Mouse (Mus musculus): ENCODE measurements at regions not wholly inside any gene's neighbourhood (a gene's known extent, or its start where the extent isn't known, plus 50 kb on each side); places are given as distances from the start of the nearest gene placed in this dataset.

GRCm38 (mm10) chr9:115623948-115624347 is 285.3 kb upstream of the Gadl1 start:
- TF ChIP-seq CTCF (IDR thresholded peaks at IDR 0.05; ENCODE audit: insufficient read depth, low read length) = 0 out of 2 replicates have a peak, but pooled peaks have one; percentile 15
- no peak for TF ChIP-seq POLR2A (IDR thresholded peaks at IDR 0.05; ENCODE audit: borderline replicate concordance, extremely low read depth, low read depth, low read length)
